In genomic region chr12:73038441-73038991, GRCm38 (mm10) we compare ENCODE assay signal across 16 mouse cellular contexts. TPM values are rescaled to one million over a fixed set of nuclear protein-coding genes. Genes with fewer than 3 reads are reported as not detected.
DNase-seq lines count a peak whose midpoint lies in the region; ATAC-seq and TF ChIP-seq lines count a peak whose summit lies in the region.
"Had no signal": no experiment of that assay in that cellular context is flagged by ENCODE, and none has a peak within 500 bp of the region (broad histone marks: within the 10 kb centered on the region; RNA-seq: fewer than 3 reads in every experiment).

No protein-coding gene starts in this region.

- no peak overlapping the region for H3K9ac ChIP-seq in forebrain, embryonic 11.5 days (ENCODE audit: low read length)
- no peak overlapping the region for H3K9ac ChIP-seq in hindbrain, embryonic 12.5 days
- no peak overlapping the region for H3K9ac ChIP-seq in hindbrain, embryonic 13.5 days
- H3K9ac ChIP-seq in embryonic facial prominence, embryonic 12.5 days: peak overlapping the region; percentile 75
- H3K9ac ChIP-seq in limb, embryonic 14.5 days (ENCODE audit: low read depth, low read length, severe bottlenecking): peak overlapping the region; percentile 90; the same call in 1 of the 2 replicates
- H3K9ac ChIP-seq: liver, embryonic 13.5 days had no signal

- no peak overlapping the region for H3K4me2 ChIP-seq in forebrain, embryonic 11.5 days (ENCODE audit: low read depth, low read length, severe bottlenecking)
- H3K4me2 ChIP-seq in hindbrain, embryonic 12.5 days (replicated peaks): peak overlapping the region; percentile 47; the same call in 1 of the 2 replicates
- H3K4me2 ChIP-seq in hindbrain, embryonic 13.5 days: no peak overlapping the region; the same call in 1 of the 2 replicates
- H3K4me2 ChIP-seq in embryonic facial prominence, embryonic 12.5 days (replicated peaks): peak overlapping the region; percentile 67
- H3K4me2 ChIP-seq in limb, embryonic 14.5 days (replicated peaks; ENCODE audit: low read depth, low read length, severe bottlenecking): peak overlapping the region; percentile 49
- H3K4me2 ChIP-seq: liver, embryonic 13.5 days had no signal

- no peaks in the 10 kb centered on the region for H3K9me3 ChIP-seq in forebrain, embryonic 10.5 days
- no peaks in the 10 kb centered on the region for H3K9me3 ChIP-seq in forebrain, embryonic 11.5 days (ENCODE audit: control insufficient read depth, low read length)
- H3K9me3 ChIP-seq in hindbrain, embryonic 12.5 days (replicated peaks): no peaks in the 10 kb centered on the region
- H3K9me3 ChIP-seq in hindbrain, embryonic 13.5 days: no peaks in the 10 kb centered on the region
- no peaks in the 10 kb centered on the region for H3K9me3 ChIP-seq in embryonic facial prominence, embryonic 12.5 days
- no peaks in the 10 kb centered on the region for H3K9me3 ChIP-seq in limb, embryonic 14.5 days (ENCODE audit: control insufficient read depth, low read length)
- H3K9me3 ChIP-seq: liver, embryonic 13.5 days had no signal

- no peak for ATAC-seq in forebrain, embryonic 11.5 days (replicated peaks; ENCODE audit: low FRiP score)
- ATAC-seq in hindbrain, embryonic 12.5 days (ENCODE audit: low FRiP score): no peak
- ATAC-seq in hindbrain, embryonic 13.5 days (ENCODE audit: low FRiP score): no peak
- ATAC-seq in embryonic facial prominence, embryonic 12.5 days (ENCODE audit: insufficient number of reproducible peaks, insufficient read depth, low FRiP score, low TSS enrichment): no peak
- ATAC-seq in limb, embryonic 14.5 days (ENCODE audit: low FRiP score, low read depth): no peak
- ATAC-seq: activated CD4-positive, CD25-positive, alpha-beta regulatory T cell, adult 4 months had no signal

- H3K4me1 ChIP-seq in forebrain, embryonic 10.5 days: peaks cover 35% of the 10 kb centered on the region
- H3K4me1 ChIP-seq in forebrain, embryonic 11.5 days (replicated peaks; ENCODE audit: control insufficient read depth, insufficient read depth, low read length): peaks cover 5% of the 10 kb centered on the region; the same call in 1 of the 2 replicates
- peaks cover 9% of the 10 kb centered on the region for H3K4me1 ChIP-seq in hindbrain, embryonic 12.5 days
- H3K4me1 ChIP-seq in hindbrain, embryonic 13.5 days (replicated peaks): peaks cover 5% of the 10 kb centered on the region; the same call in 1 of the 2 replicates
- H3K4me1 ChIP-seq in embryonic facial prominence, embryonic 12.5 days: peaks cover 49% of the 10 kb centered on the region; the same call in 1 of the 2 replicates
- H3K4me1 ChIP-seq in limb, embryonic 14.5 days (ENCODE audit: control insufficient read depth, insufficient read depth, low read length): peaks cover 10% of the 10 kb centered on the region
- H3K4me1 ChIP-seq: liver, embryonic 13.5 days had no signal

- 2% methylated on average over 12 of the region's 12 CpGs for WGBS in forebrain, embryonic 10.5 days
- 2% methylated on average over 12 of the region's 12 CpGs for WGBS in forebrain, embryonic 11.5 days
- 2% methylated on average over 12 of the region's 12 CpGs for WGBS in hindbrain, embryonic 12.5 days
- WGBS in hindbrain, embryonic 13.5 days: 2% methylated on average over 12 of the region's 12 CpGs
- 8% methylated on average over 12 of the region's 12 CpGs for WGBS in embryonic facial prominence, embryonic 12.5 days
- whole genome bisulfite sequencing in limb, embryonic 14.5 days: 11% methylated on average over 12 of the region's 12 CpGs

- peak overlapping the region; percentile 39; the same call in 1 of the 2 replicates for H3K4me3 ChIP-seq in forebrain, embryonic 10.5 days
- H3K4me3 ChIP-seq in forebrain, embryonic 11.5 days (ENCODE audit: low read depth, low read length): no peak overlapping the region
- peak overlapping the region; percentile 27; the same call in 1 of the 2 replicates for H3K4me3 ChIP-seq in hindbrain, embryonic 12.5 days
- H3K4me3 ChIP-seq in hindbrain, embryonic 13.5 days: no peak overlapping the region
- H3K4me3 ChIP-seq in embryonic facial prominence, embryonic 12.5 days: peak overlapping the region; percentile 44
- peak overlapping the region; percentile 66 for H3K4me3 ChIP-seq in limb, embryonic 14.5 days (replicated peaks; ENCODE audit: low read length)
- H3K4me3 ChIP-seq: liver, embryonic 13.5 days had no signal

- H3K27me3 ChIP-seq in forebrain, embryonic 10.5 days (ENCODE audit: poor library complexity, severe bottlenecking): peaks cover 100% of the 10 kb centered on the region
- H3K27me3 ChIP-seq in forebrain, embryonic 11.5 days (ENCODE audit: control insufficient read depth, insufficient read depth, low read length): peaks cover 77% of the 10 kb centered on the region
- H3K27me3 ChIP-seq in hindbrain, embryonic 12.5 days: peaks cover 85% of the 10 kb centered on the region
- H3K27me3 ChIP-seq in hindbrain, embryonic 13.5 days: peaks cover 92% of the 10 kb centered on the region
- peaks cover 11% of the 10 kb centered on the region; the same call in 1 of the 2 replicates for H3K27me3 ChIP-seq in embryonic facial prominence, embryonic 12.5 days
- peaks cover 82% of the 10 kb centered on the region for H3K27me3 ChIP-seq in limb, embryonic 14.5 days (ENCODE audit: control insufficient read depth, insufficient read depth, low read length)

- DNase-seq in forebrain, embryonic 10.5 days (ENCODE audit: extremely low spot score, low spot score): no peak
- no peak for DNase-seq in forebrain, embryonic 11.5 days (ENCODE audit: low spot score)
- no peak for DNase-seq in limb, embryonic 14.5 days (ENCODE audit: low spot score)
- no peak for DNase-seq in left cerebral cortex, adult 18-20 months (ENCODE audit: low spot score in 2 of 2)
- no peak for DNase-seq in layer of hippocampus, postnatal 36 days
- DNase-seq: cerebellum, postnatal 36 days; heart, adult 18-20 months; kidney, postnatal 14 days; liver, embryonic 13.5 days; thymus, adult 18-20 months had no signal

- H3K27ac ChIP-seq in forebrain, embryonic 10.5 days: no peak overlapping the region
- H3K27ac ChIP-seq in forebrain, embryonic 11.5 days (ENCODE audit: low read depth, low read length): no peak overlapping the region
- 0 out of 2 replicates have a peak overlapping the region, but pooled peaks have one; percentile 66 for H3K27ac ChIP-seq in hindbrain, embryonic 12.5 days
- H3K27ac ChIP-seq in hindbrain, embryonic 13.5 days: no peak overlapping the region
- H3K27ac ChIP-seq in embryonic facial prominence, embryonic 12.5 days: peak overlapping the region; percentile 87
- peak overlapping the region; percentile 70; the same call in 1 of the 2 replicates for H3K27ac ChIP-seq in limb, embryonic 14.5 days (replicated peaks; ENCODE audit: low read depth, low read length)
- H3K27ac ChIP-seq: liver, embryonic 13.5 days had no signal

- TF ChIP-seq POLR2A in limb, embryonic 14.5 days (IDR thresholded peaks at IDR 0.05; ENCODE audit: borderline replicate concordance, extremely low read depth, insufficient read depth, insufficient read length): no peak

- no peaks in the 10 kb centered on the region for H3K36me3 ChIP-seq in forebrain, embryonic 10.5 days (replicated peaks)
- H3K36me3 ChIP-seq in forebrain, embryonic 11.5 days (ENCODE audit: control insufficient read depth, insufficient read depth, low read length): no peaks in the 10 kb centered on the region
- H3K36me3 ChIP-seq in hindbrain, embryonic 12.5 days: no peaks in the 10 kb centered on the region
- no peaks in the 10 kb centered on the region for H3K36me3 ChIP-seq in hindbrain, embryonic 13.5 days
- peaks cover 6% of the 10 kb centered on the region; the same call in 1 of the 2 replicates for H3K36me3 ChIP-seq in embryonic facial prominence, embryonic 12.5 days
- no peaks in the 10 kb centered on the region; the same call in 1 of the 2 replicates for H3K36me3 ChIP-seq in limb, embryonic 14.5 days (ENCODE audit: control insufficient read depth, insufficient read depth, low read length)
- H3K36me3 ChIP-seq: liver, embryonic 13.5 days had no signal

RNA-seq across cellular contexts. Expression of gene Six1, which starts 15.2 kb away (rescaled TPM):
- 10.7 and 11.4 TPM in 2 replicates for polyA plus RNA-seq in forebrain, embryonic 10.5 days (2016; fragmentation: Nextera tagmentation; extraction: Ambion mirVana)
- polyA plus RNA-seq in forebrain, embryonic 11.5 days (2014; fragmentation: Nextera tagmentation; extraction: Ambion mirVana): 11.0 and 12.6 TPM in 2 replicates
- 36.0 and 36.9 TPM in 2 replicates for polyA plus RNA-seq in hindbrain, embryonic 12.5 days (2016; fragmentation: Nextera tagmentation; extraction: Ambion mirVana)
- polyA plus RNA-seq in hindbrain, embryonic 13.5 days (2015; fragmentation: Nextera tagmentation; extraction: Ambion mirVana): 2.6 and 5.7 TPM in 2 replicates
- 73.0 and 75.3 TPM in 2 replicates for polyA plus RNA-seq in embryonic facial prominence, embryonic 12.5 days (2016; fragmentation: Nextera tagmentation; extraction: Ambion mirVana)
- polyA plus RNA-seq in limb, embryonic 14.5 days (2012; rRNA removed): 37.6 and 43.1 TPM in 2 replicates
- polyA plus RNA-seq in limb, embryonic 14.5 days (2014; fragmentation: Nextera tagmentation; extraction: Ambion mirVana): 44.5 and 44.6 TPM in 2 replicates
- under 1 TPM; 0.40 to 0.42 TPM for total RNA-seq in left cerebral cortex, adult 18-20 months (2021)
- under 1 TPM in 1 of 2 experiments, not detected in 1; 0.22 TPM for total RNA-seq in layer of hippocampus, postnatal 36 days (2021)
- total RNA-seq: megakaryocyte-erythroid progenitor cell, adult 5-6 weeks had no signal
- polyA plus RNA-seq: activated CD4-positive, CD25-positive, alpha-beta regulatory T cell, adult 4 months; intestine, embryonic 14.5 days had no signal

Comparison
In these comparisons a context has a peak if more than half of its experiments do, and no peak if none do; other contexts are left out.
1. H3K27ac ChIP-seq: peak in hindbrain, embryonic 12.5 days (single experiment), embryonic facial prominence, embryonic 12.5 days (single experiment) and limb, embryonic 14.5 days (single experiment); none in forebrain, embryonic 10.5 days (single experiment), forebrain, embryonic 11.5 days (single experiment) and hindbrain, embryonic 13.5 days (single experiment).
2. H3K4me3 ChIP-seq: peak in forebrain, embryonic 10.5 days (single experiment), hindbrain, embryonic 12.5 days (single experiment), embryonic facial prominence, embryonic 12.5 days (single experiment) and limb, embryonic 14.5 days (single experiment); none in forebrain, embryonic 11.5 days (single experiment) and hindbrain, embryonic 13.5 days (single experiment).
3. H3K4me2 ChIP-seq: peak in hindbrain, embryonic 12.5 days (single experiment), embryonic facial prominence, embryonic 12.5 days (single experiment) and limb, embryonic 14.5 days (single experiment); none in forebrain, embryonic 11.5 days (single experiment) and hindbrain, embryonic 13.5 days (single experiment).
4. H3K9ac ChIP-seq: peak in embryonic facial prominence, embryonic 12.5 days (single experiment) and limb, embryonic 14.5 days (single experiment); none in forebrain, embryonic 11.5 days (single experiment), hindbrain, embryonic 12.5 days (single experiment) and hindbrain, embryonic 13.5 days (single experiment).